Mouse (Mus musculus) spleen, adult 2 months (tissue): ENCODE results near the gene Asap3. TPM values are rescaled to one million over a fixed set of nuclear protein-coding genes. Genes with fewer than 3 reads are reported as not detected.

Source experiments
- DNase-seq, 2 experiments: peaks; one replicate each; pipeline versions ENCODE4 v3.0.0 to v3.0.0-alpha.2; 2012 to 2021; ENCODE audit warnings: low spot score in 2 of 2, low read depth in 1 of 2
- H3K27ac ChIP-seq: fragments of 200-500 bp; 2 replicates; pipeline ENCODE4 v1.5.1; 2012; ENCODE audit warnings: low read length, inconsistent platforms; ENCODE audit not compliant: insufficient read depth
- H3K27me3 ChIP-seq: fragments of 200-500 bp; 2 replicates; pipeline ENCODE4 v1.6.1; 2012; ENCODE audit warnings: mild to moderate bottlenecking, moderate library complexity, low read length, inconsistent platforms; ENCODE audit not compliant: control insufficient read depth, insufficient read depth
- H3K36me3 ChIP-seq: fragments of 200-500 bp; 2 replicates; pipeline ENCODE4 v1.6.1; 2012; ENCODE audit warnings: mild to moderate bottlenecking, low read length, inconsistent platforms; ENCODE audit not compliant: control insufficient read depth, insufficient read depth
- H3K4me1 ChIP-seq: fragments of 200-500 bp; 2 replicates; pipeline ENCODE4 v1.6.1; 2011; ENCODE audit warnings: inconsistent platforms; ENCODE audit not compliant: control insufficient read depth, insufficient read depth, insufficient read length
- H3K4me3 ChIP-seq: fragments of 200-500 bp; 2 replicates; pipeline ENCODE4 v1.5.1; 2011; ENCODE audit warnings: mild to moderate bottlenecking, inconsistent platforms; ENCODE audit not compliant: insufficient read depth, insufficient read length; ENCODE audit errors: extremely low read depth
- CTCF ChIP-seq: fragments of 200-500 bp; IDR thresholded peaks from 2 replicates; pipeline ENCODE4 v1.5.1; 2011; ENCODE audit warnings: mild to moderate bottlenecking, inconsistent platforms; ENCODE audit not compliant: insufficient read depth, insufficient read length, insufficient replicate concordance; ENCODE audit errors: extremely low read depth
- POLR2A ChIP-seq: fragments of 200-500 bp; IDR thresholded peaks from 2 replicates; pipeline ENCODE4 v1.6.1; 2011; ENCODE audit warnings: low read depth, low read length, inconsistent platforms
- WGBS: fragments of 180-500 bp; shearing (Covaris S2); methylation state at CpG from one replicate; pipeline ENCODE4 v1.1.7; 2018; 5-methylcytosine and 5-hydroxymethylcytosine counted together
- polyA plus RNA-seq: library from polyadenylated mRNA; depleted of rRNA; stranded (reverse); fragments of >200 nt; gene quantifications from 2 replicates; pipeline ENCODE4 v1.2.3, GENCODE M21; 2012; rRNA removed

Asap3 gene
- polyA plus RNA-seq, 1 experiment: 2.5 TPM

DNA sequence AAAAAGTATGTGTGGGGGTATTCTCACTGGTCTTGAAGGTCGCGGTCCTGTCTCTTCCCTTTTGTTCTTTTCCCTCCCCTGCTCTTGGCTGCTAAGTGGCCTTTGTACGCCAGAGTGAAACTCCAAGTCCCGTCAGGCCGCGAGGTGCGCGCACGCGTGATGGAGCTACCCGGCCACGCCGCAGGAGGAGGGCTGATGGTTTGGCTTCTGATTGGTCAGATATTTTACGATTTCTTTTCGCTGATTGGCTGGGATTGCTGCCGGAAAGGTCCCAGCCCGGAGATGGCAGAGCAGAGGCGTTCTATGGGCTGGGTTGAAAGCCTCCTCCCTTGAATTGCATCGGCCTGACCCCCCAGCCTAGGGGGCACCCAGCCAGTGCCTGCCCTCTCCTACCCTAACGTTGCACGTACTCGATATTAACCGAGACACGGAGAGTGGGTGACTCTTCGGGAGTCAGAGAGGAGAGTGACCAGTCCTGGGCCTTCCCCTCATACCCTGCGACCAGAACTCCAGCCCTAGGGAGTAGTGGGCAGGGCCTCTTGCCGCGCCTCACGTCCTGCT lies 79.7 kb downstream of the Asap3 start:
- WGBS: 0% methylated on average over 29 of the region's 29 CpGs
- Histone ChIP-seq H3K27me3 (no peaks in the 10 kb centered on the region), H3K36me3 (peaks cover 17% of the 10 kb centered on the region), H3K27ac (peak overlapping the region; percentile 74), H3K4me1 (peaks cover 4% of the 10 kb centered on the region; the same call in 1 of the 2 replicates), H3K4me3 (peak overlapping the region; percentile 80)
- DNase-seq: peak; percentile 92 to 95
- TF ChIP-seq POLR2A (no peak), CTCF (no peak)

DNA sequence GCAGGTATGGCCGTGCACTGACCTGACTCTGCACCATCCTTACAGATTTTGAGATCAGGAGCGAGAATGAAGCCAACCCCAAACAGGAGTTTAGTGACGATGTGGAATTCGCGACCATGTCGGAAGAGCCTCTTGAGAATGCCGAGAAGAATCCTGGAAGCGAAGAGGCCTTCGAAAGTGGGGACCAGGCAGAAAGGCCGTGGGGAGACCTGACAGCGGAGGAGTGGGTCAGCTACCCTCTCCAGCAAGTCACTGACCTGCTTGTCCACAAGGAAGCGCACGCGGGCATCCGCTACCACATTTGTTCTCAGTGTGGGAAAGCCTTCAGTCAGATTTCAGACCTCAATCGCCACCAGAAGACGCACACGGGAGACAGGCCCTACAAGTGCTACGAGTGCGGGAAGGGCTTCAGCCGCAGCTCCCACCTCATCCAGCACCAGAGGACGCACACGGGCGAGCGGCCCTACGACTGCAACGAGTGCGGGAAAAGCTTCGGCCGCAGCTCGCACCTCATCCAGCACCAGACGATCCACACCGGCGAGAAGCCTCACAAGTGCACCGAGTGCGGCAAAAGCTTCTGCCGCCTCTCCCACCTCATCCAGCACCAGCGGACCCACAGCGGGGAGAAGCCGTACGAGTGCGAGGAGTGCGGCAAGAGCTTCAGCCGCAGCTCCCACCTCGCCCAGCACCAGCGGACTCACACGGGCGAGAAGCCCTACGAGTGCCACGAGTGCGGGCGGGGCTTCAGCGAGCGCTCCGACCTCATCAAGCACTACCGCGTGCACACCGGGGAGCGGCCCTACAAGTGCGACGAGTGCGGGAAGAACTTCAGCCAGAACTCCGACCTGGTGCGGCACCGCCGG lies 84.0 kb downstream of the Asap3 start:
- H3K4me1 ChIP-seq: peaks cover 4% of the 10 kb centered on the region; the same call in 1 of the 2 replicates
- TF ChIP-seq CTCF (no peak), POLR2A (no peak)
- peaks cover 28% of the 10 kb centered on the region for H3K36me3 ChIP-seq
- DNase-seq: no peak
- WGBS: 94% methylated on average over 66 of the region's 66 CpGs
- H3K4me3 ChIP-seq: no peak overlapping the region
- H3K27ac ChIP-seq: no peak overlapping the region
- H3K27me3 ChIP-seq: no peaks in the 10 kb centered on the region

DNA sequence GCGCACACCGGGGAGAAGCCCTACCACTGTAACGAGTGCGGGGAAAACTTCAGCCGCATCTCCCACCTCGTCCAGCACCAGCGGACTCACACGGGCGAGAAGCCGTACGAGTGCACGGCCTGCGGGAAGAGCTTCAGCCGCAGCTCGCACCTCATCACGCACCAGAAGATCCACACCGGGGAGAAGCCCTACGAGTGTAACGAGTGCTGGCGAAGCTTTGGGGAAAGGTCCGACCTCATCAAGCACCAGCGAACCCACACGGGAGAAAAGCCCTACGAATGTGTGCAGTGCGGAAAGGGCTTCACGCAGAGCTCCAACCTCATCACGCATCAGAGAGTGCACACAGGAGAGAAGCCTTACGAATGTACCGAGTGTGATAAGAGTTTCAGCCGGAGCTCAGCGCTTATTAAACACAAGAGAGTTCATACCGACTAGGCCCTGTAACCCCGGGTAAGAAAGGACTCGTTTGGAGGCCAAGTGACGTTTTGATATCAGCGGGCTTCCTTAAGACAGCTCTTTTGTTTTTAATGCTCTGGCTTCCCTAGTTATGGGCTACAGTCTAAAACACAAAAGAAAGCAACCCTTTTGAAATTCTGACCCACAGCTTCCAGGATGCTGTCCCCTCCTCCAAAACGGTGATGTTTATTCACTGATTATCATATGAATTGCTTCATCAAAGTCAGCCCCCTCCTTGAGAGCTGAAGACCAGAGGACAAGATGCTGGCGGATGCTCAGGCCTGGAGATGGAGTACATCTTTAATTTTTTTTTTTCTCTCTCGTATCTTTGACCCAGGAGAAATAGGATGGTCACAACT lies 84.8 kb downstream of the Asap3 start:
- no peaks in the 10 kb centered on the region for H3K27me3 ChIP-seq
- DNase-seq: no peak
- peaks cover 28% of the 10 kb centered on the region for H3K36me3 ChIP-seq
- peaks cover 4% of the 10 kb centered on the region; the same call in 1 of the 2 replicates for H3K4me1 ChIP-seq
- no peak overlapping the region for H3K27ac ChIP-seq
- 95% methylated on average over 39 of the region's 39 CpGs for WGBS
- no peak overlapping the region for H3K4me3 ChIP-seq
- no peak for TF ChIP-seq POLR2A
- TF ChIP-seq CTCF: no peak

DNA sequence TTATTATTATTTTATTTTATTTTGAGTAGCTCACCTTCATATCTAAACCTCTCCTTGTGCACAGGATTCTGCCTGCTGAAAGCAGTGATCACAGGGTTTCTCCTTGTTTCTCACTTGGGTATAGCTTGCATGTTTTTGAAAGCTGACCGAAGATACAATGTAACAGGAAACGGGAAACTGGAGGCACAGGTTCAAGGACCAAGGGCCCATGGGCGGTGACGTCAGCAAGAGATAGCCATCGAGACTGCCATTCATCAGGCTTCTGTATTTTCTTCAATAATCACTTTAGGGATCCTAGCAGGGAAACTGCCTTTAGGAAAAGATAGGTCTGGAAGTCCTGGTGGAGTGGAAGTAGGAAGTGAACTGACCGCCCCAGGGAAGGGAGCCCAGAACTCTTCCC lies 85.5 kb downstream of the Asap3 start:
- Histone ChIP-seq H3K4me3 (no peak overlapping the region), H3K27me3 (no peaks in the 10 kb centered on the region), H3K4me1 (peaks cover 1% of the 10 kb centered on the region; the same call in 1 of the 2 replicates), H3K36me3 (peaks cover 28% of the 10 kb centered on the region), H3K27ac (no peak overlapping the region)
- WGBS: 94% methylated on average over 6 of the region's 6 CpGs
- TF ChIP-seq CTCF: no peak
- no peak for TF ChIP-seq POLR2A
- no peak for DNase-seq

Other genes with a start within 250 kb of the Asap3 start
- 10.6 and 13.8 TPM in 2 replicates for gene Gale, start 242.6 kb upstream of the Asap3 start, polyA plus RNA-seq
- 115 and 178 TPM in 2 replicates for gene Lypla2, start 233.7 kb upstream of the Asap3 start, polyA plus RNA-seq
- gene Pithd1, start 219.1 kb upstream of the Asap3 start, polyA plus RNA-seq: 31.0 and 48.2 TPM in 2 replicates
- gene Eloa, start 184.6 kb upstream of the Asap3 start, polyA plus RNA-seq: 6.6 and 8.6 TPM in 2 replicates
- 259 and 289 TPM in 2 replicates for gene Rpl11, start 152.9 kb upstream of the Asap3 start, polyA plus RNA-seq
- gene Id3, start 62.9 kb upstream of the Asap3 start, polyA plus RNA-seq: 138 and 195 TPM in 2 replicates
- 32.1 and 33.5 TPM in 2 replicates for gene E2f2, start 34.0 kb upstream of the Asap3 start, polyA plus RNA-seq
- gene Tcea3, start 41.4 kb downstream of the Asap3 start, polyA plus RNA-seq: 0.88 and 1.4 TPM in 2 replicates
- 8.4 and 12.7 TPM in 2 replicates for gene Zfp46, start 78.3 kb downstream of the Asap3 start, polyA plus RNA-seq
- 7.9 and 8.2 TPM in 2 replicates for gene Hnrnpr, start 104.6 kb downstream of the Asap3 start, polyA plus RNA-seq
- gene Htr1d, start 217.2 kb downstream of the Asap3 start, polyA plus RNA-seq: 0.04 TPM in 1 of 2 replicates, not detected in the other